Mouse (Mus musculus) kidney, postnatal 4 days (tissue): ENCODE data around the gene 4930435E12Rik.

ENCODE experiments used
- DNase-seq, 2 experiments: peaks; one replicate each; pipeline ENCODE4 v3.0.0; 2021; ENCODE audit warnings: mixed read lengths in 2 of 2

4930435E12Rik gene

DNA sequence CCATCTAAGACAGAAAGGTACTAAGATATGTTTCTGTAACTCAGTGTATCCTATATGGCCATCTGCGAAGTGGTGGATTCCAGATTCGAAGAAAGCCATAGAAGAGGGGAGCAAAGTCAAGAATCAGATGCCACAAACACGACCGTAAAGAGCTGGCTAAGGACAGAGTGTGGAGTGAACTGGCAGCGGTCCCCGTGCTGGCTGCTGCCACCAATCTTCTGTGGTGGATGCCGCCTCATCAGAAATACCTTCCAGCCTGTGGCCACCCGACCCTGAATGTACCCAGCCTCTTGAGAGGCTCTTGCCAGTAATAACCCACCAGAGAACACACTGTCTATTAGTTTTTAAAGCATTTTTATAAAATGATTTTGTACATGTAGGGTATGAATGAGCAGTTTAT lies 60.2 kb downstream of the 4930435E12Rik start:
- no peak for DNase-seq

DNA sequence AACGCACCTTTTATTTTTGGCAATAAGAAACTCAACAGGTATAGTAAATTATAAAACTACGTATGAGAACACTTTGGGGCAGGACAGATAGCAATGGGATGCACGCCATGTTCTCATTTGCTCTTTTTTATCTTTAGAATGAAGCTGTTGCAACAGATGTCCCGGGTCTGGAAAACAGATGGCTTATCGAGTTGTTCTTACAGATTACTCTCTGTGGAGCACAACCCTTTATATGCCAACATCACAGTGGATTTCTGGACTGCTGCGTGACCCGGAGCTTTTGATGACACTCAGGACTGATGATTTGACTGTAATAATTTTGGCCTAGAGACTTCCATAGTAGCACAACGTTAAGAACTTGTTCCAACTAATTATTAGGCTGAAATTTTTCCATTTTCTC lies 60.8 kb downstream of the 4930435E12Rik start:
- no peak for DNase-seq

DNA sequence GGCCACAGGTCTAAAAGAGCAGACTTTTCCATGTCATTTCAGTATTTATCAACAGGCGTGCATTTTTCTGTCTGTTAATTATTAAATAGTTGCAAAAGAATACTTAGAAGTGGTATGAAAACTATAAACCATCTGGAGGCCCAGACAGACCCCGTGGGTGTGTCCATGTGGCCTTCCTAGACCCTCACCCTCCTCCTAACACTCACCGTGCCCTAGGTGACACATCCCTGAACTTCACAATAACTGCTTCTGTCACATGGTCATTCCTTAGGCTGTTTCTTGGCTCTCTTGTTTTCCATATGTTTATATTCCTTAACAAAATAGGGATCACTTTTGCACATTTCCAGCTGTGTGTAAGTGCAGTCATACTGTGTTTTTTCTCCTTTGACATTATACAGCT lies 61.9 kb downstream of the 4930435E12Rik start:
- DNase-seq = no peak

DNA sequence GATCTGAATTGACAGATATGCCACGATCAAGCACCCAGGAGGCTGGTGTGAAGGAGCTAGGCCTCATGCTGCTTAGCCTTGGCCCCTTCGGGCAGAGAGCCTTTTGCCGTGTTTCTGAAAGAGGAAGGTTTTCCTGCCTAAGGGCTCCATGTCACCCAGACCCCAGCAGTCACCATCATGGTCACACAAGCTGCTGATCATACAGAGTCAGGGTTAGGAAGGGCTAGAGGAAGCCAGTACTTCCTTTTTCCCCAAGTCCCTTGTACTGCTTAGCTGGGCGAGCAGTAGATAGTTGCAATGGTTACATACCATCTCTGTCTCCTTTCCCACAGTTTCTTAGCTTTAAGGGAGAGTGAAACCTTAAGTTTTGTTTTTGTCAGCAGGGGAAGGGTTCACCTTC lies 65.0 kb downstream of the 4930435E12Rik start:
- no peak for DNase-seq

DNA sequence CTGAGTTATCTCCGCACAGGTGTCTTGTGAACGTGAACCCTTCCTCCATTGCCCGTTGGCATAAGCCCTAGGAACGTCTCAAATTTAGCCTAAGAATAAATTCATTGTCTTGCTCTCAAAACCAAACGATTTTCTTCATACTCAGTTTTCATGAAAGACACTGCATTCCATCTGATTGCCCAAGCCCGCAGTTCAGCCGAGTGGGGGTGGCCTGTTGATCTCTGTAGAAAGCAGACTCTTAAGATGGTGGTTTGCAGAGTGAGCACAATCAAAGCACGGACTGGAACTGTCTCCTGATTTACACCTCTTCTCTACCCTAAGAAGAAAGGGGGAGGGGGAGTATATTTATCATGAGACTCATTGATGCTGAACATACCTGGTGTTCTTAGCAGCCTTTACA lies 66.1 kb downstream of the 4930435E12Rik start:
- peak in 1 of 2 experiments; percentile 23 for DNase-seq
